Comparison of ENCODE assay signal across 9 mouse cellular contexts in genomic region chr3:89999830-90000229, GRCm38 (mm10). TPM values are rescaled to one million over a fixed set of nuclear protein-coding genes. Genes with fewer than 3 reads are reported as not detected.
DNase-seq lines count a peak whose midpoint lies in the region; ATAC-seq and TF ChIP-seq lines count a peak whose summit lies in the region.
"Had no signal": no experiment of that assay in that cellular context is flagged by ENCODE, and none has a peak within 500 bp of the region (broad histone marks: within the 10 kb centered on the region; RNA-seq: fewer than 3 reads in every experiment).

No protein-coding gene starts in this region.

- WGBS in limb, embryonic 11.5 days = 76% methylated on average over 4 of the region's 4 CpGs
- WGBS in neural tube, embryonic 13.5 days = 86% methylated on average over 4 of the region's 4 CpGs
- WGBS in forebrain, embryonic 12.5 days = 90% methylated on average over 4 of the region's 4 CpGs

- H3K4me2 ChIP-seq in limb, embryonic 11.5 days (ENCODE audit: low read depth, severe bottlenecking) = peak overlapping the region; percentile 85
- peak overlapping the region; percentile 91; the same call in 1 of the 2 replicates for H3K4me2 ChIP-seq in neural tube, embryonic 13.5 days
- no peak overlapping the region for H3K4me2 ChIP-seq in forebrain, embryonic 12.5 days

- DNase-seq in gastrocnemius, adult 2 months = no peak
- no peak for DNase-seq in gastrocnemius, postnatal 25 days
- DNase-seq in lung, postnatal 36 days = peak; percentile 4
- DNase-seq in lung, adult 18-20 months = no peak
- no peak for DNase-seq in limb, embryonic 11.5 days (ENCODE audit: low spot score)
- DNase-seq in MN1 (ENCODE audit: low spot score) = no peak
- DNase-seq: gastrocnemius, postnatal 36 days had no signal

- no peak for ATAC-seq in limb, embryonic 11.5 days (ENCODE audit: insufficient number of reproducible peaks, low FRiP score, low TSS enrichment, low read depth)
- ATAC-seq in neural tube, embryonic 13.5 days (ENCODE audit: low read depth) = no peak
- no peak for ATAC-seq in forebrain, embryonic 12.5 days (ENCODE audit: low FRiP score)

- H3K27me3 ChIP-seq in limb, embryonic 11.5 days (ENCODE audit: control insufficient read depth, insufficient read depth, low read length) = no peaks in the 10 kb centered on the region
- no peaks in the 10 kb centered on the region for H3K27me3 ChIP-seq in neural tube, embryonic 13.5 days
- H3K27me3 ChIP-seq in forebrain, embryonic 12.5 days = no peaks in the 10 kb centered on the region

- no peaks in the 10 kb centered on the region for H3K9me3 ChIP-seq in limb, embryonic 11.5 days (ENCODE audit: control insufficient read depth, low read length)
- H3K9me3 ChIP-seq in neural tube, embryonic 13.5 days = no peaks in the 10 kb centered on the region
- H3K9me3 ChIP-seq in forebrain, embryonic 12.5 days = no peaks in the 10 kb centered on the region

- H3K36me3 ChIP-seq in limb, embryonic 11.5 days (ENCODE audit: control insufficient read depth, insufficient read depth, low read length) = peaks cover 19% of the 10 kb centered on the region
- H3K36me3 ChIP-seq in neural tube, embryonic 13.5 days = peaks cover 55% of the 10 kb centered on the region
- peaks cover 45% of the 10 kb centered on the region for H3K36me3 ChIP-seq in forebrain, embryonic 12.5 days (replicated peaks)

- H3K4me1 ChIP-seq in limb, embryonic 11.5 days (ENCODE audit: control insufficient read depth, insufficient read depth, low read length) = 0 out of 2 replicates have a peak, but pooled peaks cover 7% of the 10 kb centered on the region
- H3K4me1 ChIP-seq in neural tube, embryonic 13.5 days (replicated peaks) = peaks cover 22% of the 10 kb centered on the region
- peaks cover 22% of the 10 kb centered on the region for H3K4me1 ChIP-seq in forebrain, embryonic 12.5 days

- H3K9ac ChIP-seq in limb, embryonic 11.5 days (ENCODE audit: low read length) = peak overlapping the region; percentile 74; the same call in 1 of the 2 replicates
- no peak overlapping the region for H3K9ac ChIP-seq in neural tube, embryonic 13.5 days
- no peak overlapping the region for H3K9ac ChIP-seq in forebrain, embryonic 12.5 days

- intact Hi-C loops in gastrocnemius, adult 2 months (cut with DNase I) = loop anchor here (5.0 kb wide), 1 partner anchor 52 kb away; the partner anchor contains the start of genes 4933434E20Rik and Ubap2l

- no peak for TF ChIP-seq CTCF in gastrocnemius, adult 2 months (IDR thresholded peaks at IDR 0.05)

- H3K27ac ChIP-seq in gastrocnemius, adult 2 months = peak overlapping the region; percentile 97; the same call in 1 of the 2 replicates
- peak overlapping the region; percentile 95 for H3K27ac ChIP-seq in limb, embryonic 11.5 days (replicated peaks; ENCODE audit: low read depth, low read length)
- H3K27ac ChIP-seq in neural tube, embryonic 13.5 days (replicated peaks) = no peak overlapping the region
- H3K27ac ChIP-seq in forebrain, embryonic 12.5 days = no peak overlapping the region

- no peak overlapping the region; the same call in 1 of the 2 replicates for H3K4me3 ChIP-seq in gastrocnemius, adult 2 months
- no peak overlapping the region for H3K4me3 ChIP-seq in limb, embryonic 11.5 days (ENCODE audit: low read depth, low read length)
- no peak overlapping the region for H3K4me3 ChIP-seq in neural tube, embryonic 13.5 days
- H3K4me3 ChIP-seq in forebrain, embryonic 12.5 days (replicated peaks) = no peak overlapping the region

RNA-seq across cellular contexts. Expression of gene Hax1, which starts 1.2 kb away (rescaled TPM):
- total RNA-seq in gastrocnemius, adult 2 months (2021) = 10 to 100 TPM; 52.2 to 57.7 TPM
- total RNA-seq in gastrocnemius, postnatal 25 days (2021) = 10 to 100 TPM; 44.7 to 54.8 TPM
- 241 and 262 TPM in 2 replicates for polyA plus RNA-seq in limb, embryonic 11.5 days (2014; fragmentation: Nextera tagmentation; extraction: Ambion mirVana)
- 120 and 133 TPM in 2 replicates for polyA plus RNA-seq in neural tube, embryonic 13.5 days (2015; fragmentation: Nextera tagmentation; extraction: Ambion mirVana)
- polyA plus RNA-seq in forebrain, embryonic 12.5 days (2016; fragmentation: Nextera tagmentation; extraction: Ambion mirVana) = 145 and 150 TPM in 2 replicates

RNA-seq across cellular contexts. Expression of gene Atp8b2, which starts 36.5 kb away (rescaled TPM):
- 1 to 10 TPM; 6.0 to 9.8 TPM for total RNA-seq in gastrocnemius, adult 2 months (2021)
- 10 to 100 TPM; 14.1 to 15.1 TPM for total RNA-seq in gastrocnemius, postnatal 25 days (2021)
- 12.8 and 14.9 TPM in 2 replicates for polyA plus RNA-seq in limb, embryonic 11.5 days (2014; fragmentation: Nextera tagmentation; extraction: Ambion mirVana)
- polyA plus RNA-seq in neural tube, embryonic 13.5 days (2015; fragmentation: Nextera tagmentation; extraction: Ambion mirVana) = 11.3 and 12.0 TPM in 2 replicates
- 14.4 and 15.2 TPM in 2 replicates for polyA plus RNA-seq in forebrain, embryonic 12.5 days (2016; fragmentation: Nextera tagmentation; extraction: Ambion mirVana)

RNA-seq across cellular contexts. Expression of gene 4933434E20Rik, which starts 51.6 kb away (rescaled TPM):
- total RNA-seq in gastrocnemius, adult 2 months (2021) = 10 to 100 TPM; 82.0 to 93.3 TPM
- 10 to 100 TPM; 84.1 to 84.9 TPM for total RNA-seq in gastrocnemius, postnatal 25 days (2021)
- polyA plus RNA-seq in limb, embryonic 11.5 days (2014; fragmentation: Nextera tagmentation; extraction: Ambion mirVana) = 160 and 175 TPM in 2 replicates
- 217 and 231 TPM in 2 replicates for polyA plus RNA-seq in neural tube, embryonic 13.5 days (2015; fragmentation: Nextera tagmentation; extraction: Ambion mirVana)
- 188 and 189 TPM in 2 replicates for polyA plus RNA-seq in forebrain, embryonic 12.5 days (2016; fragmentation: Nextera tagmentation; extraction: Ambion mirVana)

RNA-seq across cellular contexts. Expression of gene Ubap2l, which starts 52.6 kb away (rescaled TPM):
- 100 to 1,000 TPM in 1 of 2 experiments, 10 to 100 TPM in 1; 94.5 to 104 TPM for total RNA-seq in gastrocnemius, adult 2 months (2021)
- total RNA-seq in gastrocnemius, postnatal 25 days (2021) = 10 to 100 TPM; 79.1 to 79.3 TPM
- polyA plus RNA-seq in limb, embryonic 11.5 days (2014; fragmentation: Nextera tagmentation; extraction: Ambion mirVana) = 238 and 289 TPM in 2 replicates
- 148 and 170 TPM in 2 replicates for polyA plus RNA-seq in neural tube, embryonic 13.5 days (2015; fragmentation: Nextera tagmentation; extraction: Ambion mirVana)
- 205 and 225 TPM in 2 replicates for polyA plus RNA-seq in forebrain, embryonic 12.5 days (2016; fragmentation: Nextera tagmentation; extraction: Ambion mirVana)

Comparison
In these comparisons a context has a peak if more than half of its experiments do, and no peak if none do; other contexts are left out.
1. H3K27ac ChIP-seq: peak in gastrocnemius, adult 2 months (single experiment) and limb, embryonic 11.5 days (single experiment); none in neural tube, embryonic 13.5 days (single experiment) and forebrain, embryonic 12.5 days (single experiment).